Mouse (Mus musculus) heart, adult 2 months (tissue): ENCODE data around the gene Tmem41b.

ENCODE experiments used
- CTCF ChIP-seq: fragments of 200-600 bp; IDR thresholded peaks from 2 replicates; pipeline ENCODE4 v1.8.1; 2022; ENCODE audit warnings: antibody characterized with exemption, mild to moderate bottlenecking, moderate library complexity
- POLR2A ChIP-seq: fragments of 200-500 bp; IDR thresholded peaks from 2 replicates; pipeline ENCODE4 v1.6.1; 2011; ENCODE audit warnings: mild to moderate bottlenecking, low read depth, low read length, control low read depth; ENCODE audit not compliant: insufficient read depth

- TF ChIP-seq POLR2A (no peak), CTCF (no peak)
Measured at GRCm38 (mm10) chr7:110030342-110030741, 43.6 kb upstream of the Tmem41b start.
